Comparison of ENCODE assay signal across 17 mouse cellular contexts in the genomic region with DNA sequence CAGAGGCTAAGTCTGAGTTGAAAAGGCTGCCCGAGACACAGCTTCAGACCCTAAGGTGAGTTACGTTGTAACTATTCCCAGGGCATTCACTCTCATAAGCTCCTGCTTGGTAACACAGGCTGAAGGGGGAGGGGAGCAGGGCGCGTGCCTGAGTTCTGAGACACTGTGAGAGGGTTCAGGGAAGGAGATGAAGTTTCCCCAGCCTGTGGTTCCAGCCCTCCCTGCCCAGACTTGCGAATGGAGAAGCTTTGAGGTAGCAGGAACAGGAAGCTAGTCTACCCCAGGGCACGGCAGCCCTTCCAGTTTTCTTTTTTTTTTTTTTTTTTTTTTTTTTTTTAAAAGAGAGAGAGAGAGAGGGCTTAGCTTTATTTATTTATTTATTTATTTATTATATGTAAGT. TPM values are rescaled to one million over a fixed set of nuclear protein-coding genes. Genes with fewer than 3 reads are reported as not detected.
DNase-seq lines count a peak whose midpoint lies in the region; ATAC-seq and TF ChIP-seq lines count a peak whose summit lies in the region.
"Had no signal": no experiment of that assay in that cellular context is flagged by ENCODE, and none has a peak within 500 bp of the region (broad histone marks: within the 10 kb centered on the region; RNA-seq: fewer than 3 reads in every experiment).

No protein-coding gene starts in this region.

- 27% methylated on average over 6 of the region's 6 CpGs for WGBS in embryonic facial prominence, embryonic 14.5 days

- no peak overlapping the region for H3K4me2 ChIP-seq in embryonic facial prominence, embryonic 14.5 days (ENCODE audit: low read depth, low read length)
- H3K4me2 ChIP-seq: forebrain, embryonic 13.5 days; heart, embryonic 13.5 days had no signal

- peak; percentile 42 for ATAC-seq in embryonic facial prominence, embryonic 14.5 days (ENCODE audit: low read depth)
- no peak for ATAC-seq in cerebellum, adult (ENCODE audit: insufficient number of reproducible peaks, low FRiP score, low TSS enrichment)
- ATAC-seq: forebrain, embryonic 13.5 days; midbrain, embryonic 16.5 days had no signal

- H3K9ac ChIP-seq in embryonic facial prominence, embryonic 14.5 days (ENCODE audit: low read depth, low read length) = no peak overlapping the region
- H3K9ac ChIP-seq: forebrain, embryonic 13.5 days; heart, embryonic 13.5 days had no signal

- H3K4me1 ChIP-seq in embryonic facial prominence, embryonic 14.5 days (ENCODE audit: control insufficient read depth, insufficient read depth, low read length) = no peaks in the 10 kb centered on the region
- H3K4me1 ChIP-seq in megakaryocyte, embryonic 14.5 days = peaks cover 32% of the 10 kb centered on the region
- H3K4me1 ChIP-seq: forebrain, embryonic 13.5 days; heart, embryonic 13.5 days had no signal

- peak; percentile 7 for DNase-seq in gastrocnemius, adult 2 months
- no peak for DNase-seq in gastrocnemius, postnatal 10 days
- peak; percentile 56 for DNase-seq in A20 (ENCODE audit: low read depth, low spot score)
- DNase-seq in embryonic facial prominence, embryonic 14.5 days (ENCODE audit: low spot score) = peak; percentile 77
- no peak for DNase-seq in heart, adult 11 months
- no peak for DNase-seq in layer of hippocampus, adult 18-20 months (ENCODE audit: low spot score in 2 of 2)
- DNase-seq: B cell, adult 2 months; heart, postnatal 36 days; kidney, adult 18-20 months; kidney, postnatal 25 days; layer of hippocampus, adult 9-11 months had no signal

- H3K27ac ChIP-seq in gastrocnemius, adult 2 months = no peak overlapping the region
- no peak overlapping the region for H3K27ac ChIP-seq in embryonic facial prominence, embryonic 14.5 days (replicated peaks; ENCODE audit: low read depth, low read length)
- H3K27ac ChIP-seq: forebrain, embryonic 13.5 days; heart, embryonic 13.5 days; hindbrain, postnatal 0 days had no signal

- H3K9me3 ChIP-seq in embryonic facial prominence, embryonic 14.5 days (ENCODE audit: control insufficient read depth, low read length) = no peaks in the 10 kb centered on the region
- no peaks in the 10 kb centered on the region for H3K9me3 ChIP-seq in megakaryocyte, embryonic 14.5 days
- H3K9me3 ChIP-seq: forebrain, embryonic 13.5 days; heart, embryonic 13.5 days had no signal

- no peak for TF ChIP-seq CTCF in gastrocnemius, adult 2 months (IDR thresholded peaks at IDR 0.05)

- no peak overlapping the region for H3K4me3 ChIP-seq in gastrocnemius, adult 2 months
- H3K4me3 ChIP-seq in embryonic facial prominence, embryonic 14.5 days (ENCODE audit: low read depth, low read length) = no peak overlapping the region
- H3K4me3 ChIP-seq in megakaryocyte, embryonic 14.5 days (replicated peaks) = peak overlapping the region; percentile 72
- H3K4me3 ChIP-seq: forebrain, embryonic 13.5 days; heart, embryonic 13.5 days had no signal

- H3K27me3 ChIP-seq in embryonic facial prominence, embryonic 14.5 days (replicated peaks; ENCODE audit: control insufficient read depth, insufficient read depth, low read length) = no peaks in the 10 kb centered on the region
- H3K27me3 ChIP-seq in megakaryocyte, embryonic 14.5 days (replicated peaks) = peaks cover 18% of the 10 kb centered on the region
- H3K27me3 ChIP-seq: forebrain, embryonic 13.5 days had no signal

- no peaks in the 10 kb centered on the region for H3K36me3 ChIP-seq in embryonic facial prominence, embryonic 14.5 days (ENCODE audit: control insufficient read depth, insufficient read depth, low read length)
- no peaks in the 10 kb centered on the region for H3K36me3 ChIP-seq in megakaryocyte, embryonic 14.5 days (replicated peaks; ENCODE audit: low read length)
- H3K36me3 ChIP-seq: heart, embryonic 13.5 days had no signal

- intact Hi-C loops in gastrocnemius, adult 2 months (cut with DNase I) = no loop called here

RNA-seq across cellular contexts. Expression of gene Klhdc4, which starts 31.9 kb away (rescaled TPM):
- total RNA-seq in gastrocnemius, adult 2 months (2021) = 10 to 100 TPM; 10.1 to 13.7 TPM
- 10 to 100 TPM; 10.7 to 13.3 TPM for total RNA-seq in gastrocnemius, postnatal 10 days (2021)
- 25.6 and 31.7 TPM in 2 replicates for polyA plus RNA-seq in embryonic facial prominence, embryonic 14.5 days (2014; fragmentation: Nextera tagmentation; extraction: Ambion mirVana)
- polyA plus RNA-seq in megakaryocyte, embryonic 14.5 days (2012; ENCODE audit: insufficient read depth, low replicate concordance) = 4.1 and 37.8 TPM in 2 replicates
- 10 to 100 TPM; 27.0 to 27.9 TPM for total RNA-seq in layer of hippocampus, adult 18-20 months (2021)

RNA-seq across cellular contexts. Expression of gene Slc7a5, which starts 46.2 kb away (rescaled TPM):
- 1 to 10 TPM; 1.0 to 1.3 TPM for total RNA-seq in gastrocnemius, adult 2 months (2021)
- 10 to 100 TPM in 1 of 2 experiments, 1 to 10 TPM in 1; 8.1 to 10.7 TPM for total RNA-seq in gastrocnemius, postnatal 10 days (2021)
- 28.8 and 29.6 TPM in 2 replicates for polyA plus RNA-seq in embryonic facial prominence, embryonic 14.5 days (2014; fragmentation: Nextera tagmentation; extraction: Ambion mirVana)
- 77.3 and 236 TPM in 2 replicates for polyA plus RNA-seq in megakaryocyte, embryonic 14.5 days (2012; ENCODE audit: insufficient read depth, low replicate concordance)
- 10 to 100 TPM; 52.8 to 55.7 TPM for total RNA-seq in layer of hippocampus, adult 18-20 months (2021)

Comparison
In these comparisons a context has a peak if more than half of its experiments do, and no peak if none do; other contexts are left out.
1. DNase-seq: peak in gastrocnemius, adult 2 months (single experiment), A20 (single experiment) and embryonic facial prominence, embryonic 14.5 days (single experiment); none in gastrocnemius, postnatal 10 days (single experiment), heart, adult 11 months (single experiment) and layer of hippocampus, adult 18-20 months (0 of 2).
2. RNA of gene Slc7a5, which starts 46.2 kb away (total RNA-seq): 52.8 to 55.7 TPM in layer of hippocampus, adult 18-20 months; 8.1 to 10.7 TPM in gastrocnemius, postnatal 10 days and 1.0 to 1.3 TPM in gastrocnemius, adult 2 months; every median in the first group is over 4 times any median in the second.